Mouse (Mus musculus) olfactory bulb, adult 2 months (tissue): ENCODE data around the gene Tbc1d23.

ENCODE experiments used
- CTCF ChIP-seq: fragments of 200-500 bp; IDR thresholded peaks from 2 replicates; pipeline ENCODE4 v1.5.1; 2012; ENCODE audit warnings: low read depth, mild to moderate bottlenecking, low read length, moderate library complexity; ENCODE audit not compliant: insufficient read depth
- POLR2A ChIP-seq: fragments of 200-500 bp; IDR thresholded peaks from 2 replicates; pipeline ENCODE4 v1.6.1; 2012; ENCODE audit warnings: mild to moderate bottlenecking, low read depth, low read length, moderate library complexity; ENCODE audit not compliant: insufficient read depth

- TF ChIP-seq CTCF = no peak
- TF ChIP-seq POLR2A = no peak
Measured at GRCm38 (mm10) chr16:57235871-57236510, 4.7 kb upstream of the Tbc1d23 start.
